Mouse (Mus musculus) MEL (cell line): ENCODE data around the gene Paics. TPM values are rescaled to one million over a fixed set of nuclear protein-coding genes. Genes with fewer than 3 reads are reported as not detected.

Experiments used
- DNase-seq: peaks from one replicate; pipeline ENCODE4 v3.0.0; 2011; ENCODE audit warnings: low read depth, low spot score
- H3K27ac ChIP-seq: 2 replicates; pipeline ENCODE4 v1.5.1; 2012; ENCODE audit warnings: low read depth, mild to moderate bottlenecking, control low read depth, low read length, moderate library complexity; ENCODE audit not compliant: control insufficient read depth
- H3K27me3 ChIP-seq, 2 experiments: fragments of 150-350 bp in 1 of 2; sonication (generic) in 1 of 2; 2 replicates each; pipeline ENCODE4 v1.6.1; 2012; ENCODE audit warnings: low read length in 2 of 2, mild to moderate bottlenecking in 2 of 2, improper control_type of control experiment in 1 of 2, moderate library complexity in 1 of 2; ENCODE audit not compliant: insufficient read depth in 2 of 2, control insufficient read depth in 1 of 2
- H3K36me3 ChIP-seq, 2 experiments: 2 replicates each; pipeline ENCODE4 v1.6.1; 2012 to 2014; ENCODE audit warnings: low read length in 2 of 2, improper control_type of control experiment in 1 of 2, inconsistent platforms in 1 of 2, mild to moderate bottlenecking in 1 of 2; ENCODE audit not compliant: insufficient read depth in 2 of 2, control insufficient read depth in 1 of 2
- H3K4me1 ChIP-seq, 2 experiments: fragments of 150-350 bp in 1 of 2; sonication (generic) in 1 of 2; 2 replicates each; pipeline ENCODE4 v1.6.1; 2012; ENCODE audit warnings: low read length in 2 of 2, improper control_type of control experiment in 1 of 2, mild to moderate bottlenecking in 1 of 2; ENCODE audit not compliant: insufficient read depth in 2 of 2, control insufficient read depth in 1 of 2
- H3K4me3 ChIP-seq, 2 experiments: fragments of 150-350 bp in 1 of 2; sonication (generic) in 1 of 2; 2 replicates each; pipeline ENCODE4 v1.5.1; 2012; ENCODE audit warnings: low read depth in 2 of 2, low read length in 2 of 2, mild to moderate bottlenecking in 2 of 2, moderate library complexity in 2 of 2, control low read depth in 1 of 2, improper control_type of control experiment in 1 of 2; ENCODE audit not compliant: control insufficient read depth in 1 of 2, insufficient read depth in 1 of 2
- H3K79me2 ChIP-seq: 2 replicates; pipeline ENCODE4 v1.6.1; 2012; ENCODE audit warnings: mild to moderate bottlenecking, low read length, moderate library complexity; ENCODE audit not compliant: control insufficient read depth, poor library complexity, insufficient read depth
- H3K9ac ChIP-seq: 2 replicates; pipeline ENCODE4 v1.6.1; 2012; ENCODE audit warnings: low read depth, mild to moderate bottlenecking, control low read depth, low read length, moderate library complexity; ENCODE audit not compliant: control insufficient read depth, poor library complexity, severe bottlenecking
- H3K9me3 ChIP-seq: fragments of 150-350 bp; sonication (generic); replicated peaks from 2 replicates; pipeline ENCODE4 v1.6.1; 2012; ENCODE audit warnings: mild to moderate bottlenecking, low read length, improper control_type of control experiment, moderate library complexity; ENCODE audit not compliant: insufficient read depth
- E2F4 ChIP-seq: IDR thresholded peaks from 2 replicates; pipeline ENCODE4 v1.6.1; 2011; ENCODE audit warnings: low read depth, low read length, improper control_type of control experiment, borderline replicate concordance
- EP300 ChIP-seq, 2 experiments: IDR thresholded peaks; 2 replicates each; pipeline ENCODE4 v1.6.1; 2011; ENCODE audit warnings: improper control_type of control experiment in 2 of 2, low read length in 2 of 2, low read depth in 1 of 2, mild to moderate bottlenecking in 1 of 2
- ETS1 ChIP-seq: IDR thresholded peaks from 2 replicates; pipeline ENCODE4 v1.6.1; 2012; ENCODE audit warnings: low read depth, mild to moderate bottlenecking, inconsistent platforms, low read length, improper control_type of control experiment, moderate library complexity
- GABPA ChIP-seq: IDR thresholded peaks from 2 replicates; pipeline ENCODE4 v1.6.1; 2012; ENCODE audit warnings: low read depth, mild to moderate bottlenecking, inconsistent platforms, low read length, improper control_type of control experiment, moderate library complexity
- KAT2A ChIP-seq: conservative IDR thresholded peaks from 2 replicates; pipeline ENCODE4 v1.6.1; 2012; ENCODE audit warnings: low read depth, low read length, improper control_type of control experiment, inconsistent platforms
- MAFK ChIP-seq: IDR thresholded peaks from 2 replicates; pipeline ENCODE4 v1.6.1; 2011; ENCODE audit warnings: low read depth, mild to moderate bottlenecking, low read length, improper control_type of control experiment, borderline replicate concordance
- MAX ChIP-seq: IDR thresholded peaks from 2 replicates; pipeline ENCODE4 v1.6.1; 2011; ENCODE audit warnings: low read length, improper control_type of control experiment
- MXI1 ChIP-seq: IDR thresholded peaks from 2 replicates; pipeline ENCODE4 v1.6.1; 2011; ENCODE audit warnings: mild to moderate bottlenecking, low read depth, low read length, improper control_type of control experiment
- NELFE ChIP-seq: IDR thresholded peaks from 2 replicates; pipeline ENCODE4 v1.6.1; 2011; ENCODE audit warnings: low read depth, low read length, improper control_type of control experiment
- POLR2AphosphoS5 ChIP-seq: IDR thresholded peaks from 2 replicates; pipeline ENCODE4 v1.6.1; 2012; ENCODE audit warnings: low read depth, borderline replicate concordance, mild to moderate bottlenecking, inconsistent platforms, low read length, moderate library complexity, mixed read lengths
- RCOR1 ChIP-seq: IDR thresholded peaks from 2 replicates; pipeline ENCODE4 v1.6.1; 2012; ENCODE audit warnings: low read depth, mild to moderate bottlenecking, inconsistent platforms, low read length, improper control_type of control experiment
- SIN3A ChIP-seq: IDR thresholded peaks from 2 replicates; pipeline ENCODE4 v1.6.1; 2012; ENCODE audit warnings: low read length, improper control_type of control experiment, inconsistent platforms
- SMC3 ChIP-seq: IDR thresholded peaks from 2 replicates; pipeline ENCODE4 v1.6.1; 2011; ENCODE audit warnings: low read depth, low read length, improper control_type of control experiment
- TAL1 ChIP-seq: IDR thresholded peaks from 2 replicates; pipeline ENCODE4 v1.6.1; 2012; ENCODE audit warnings: mild to moderate bottlenecking, inconsistent platforms, low read length, moderate library complexity, mixed read lengths
- TBP ChIP-seq: IDR thresholded peaks from 2 replicates; pipeline ENCODE4 v1.8.0; 2011; ENCODE audit warnings: low read depth, low read length, improper control_type of control experiment
- TCF12 ChIP-seq: IDR thresholded peaks from 2 replicates; pipeline ENCODE4 v1.6.1; 2014; ENCODE audit warnings: low read depth, mild to moderate bottlenecking, inconsistent platforms, low read length, improper control_type of control experiment, moderate library complexity
- USF1 ChIP-seq: IDR thresholded peaks from 2 replicates; pipeline ENCODE4 v1.6.1; 2014; ENCODE audit warnings: low read depth, mild to moderate bottlenecking, inconsistent platforms, low read length, improper control_type of control experiment, moderate library complexity
- USF2 ChIP-seq, 2 experiments: IDR thresholded peaks; 2 replicates each; pipeline ENCODE4 v1.6.1; 2011 to 2012; ENCODE audit warnings: improper control_type of control experiment in 2 of 2, low read length in 2 of 2, borderline replicate concordance in 1 of 2, inconsistent platforms in 1 of 2, low read depth in 1 of 2, mild to moderate bottlenecking in 1 of 2; ENCODE audit not compliant: insufficient read depth in 1 of 2
- ZMIZ1 ChIP-seq: IDR thresholded peaks from 2 replicates; pipeline ENCODE4 v1.6.1; 2012; ENCODE audit warnings: low read depth, mild to moderate bottlenecking, inconsistent platforms, low read length, improper control_type of control experiment, moderate library complexity
- polyA plus RNA-seq, 2 experiments: library from polyadenylated mRNA; stranded (reverse) in 1 of 2; unstranded in 1 of 2; fragments of >175 nt in 1 of 2; fragments of >200 nt in 1 of 2; gene quantifications; 2 replicates each; pipeline versions ENCODE4 v1.2.1 to v1.2.4; 2012; ENCODE audit warnings: low replicate concordance in 2 of 2, low read depth in 1 of 2; ENCODE audit not compliant: insufficient read length in 2 of 2, insufficient read depth in 1 of 2, missing spikeins in 1 of 2
- total RNA-seq: library from RNA; depleted of rRNA; stranded (reverse); fragments of 300-350 nt; gene quantifications from 2 replicates; pipeline ENCODE4 v1.2.3, GENCODE M21; 2012

Gene Paics
- total and polyA plus RNA-seq, 3 experiments, result 222 to 434 (median 266) TPM

- H3K27me3 ChIP-seq, result no peaks in the 10 kb centered on the region
- H3K9ac ChIP-seq, result no peak overlapping the region
- peaks cover 17% of the 10 kb centered on the region for H3K79me2 ChIP-seq
- H3K36me3 ChIP-seq, result peaks cover 9 to 68% of the 10 kb centered on the region in 2 experiments
- H3K4me1 ChIP-seq, result peaks cover 5 to 6% of the 10 kb centered on the region in 2 experiments
- DNase-seq, result no peak
- no peaks in the 10 kb centered on the region for H3K9me3 ChIP-seq
- H3K4me3 ChIP-seq, result no peak overlapping the region
- TF ChIP-seq USF1 (no peak), MXI1 (no peak), TBP (no peak), POLR2AphosphoS5 (no peak), GABPA (no peak)
- H3K27ac ChIP-seq, result no peak overlapping the region
These were observed 27.7 kb upstream of the Paics start for GRCm38 (mm10) chr5:76923428-76923827.

- Histone ChIP-seq H3K9ac (no peak overlapping the region), H3K36me3 (peaks cover 18 to 70% of the 10 kb centered on the region in 2 experiments), H3K79me2 (peaks cover 25% of the 10 kb centered on the region), H3K27me3 (no peaks in the 10 kb centered on the region), H3K4me1 (peaks cover 11 to 14% of the 10 kb centered on the region in 2 experiments), H3K9me3 (no peaks in the 10 kb centered on the region), H3K27ac (no peak overlapping the region), H3K4me3 (no peak overlapping the region)
- DNase-seq, result no peak
- TF ChIP-seq NELFE, result no peak
- TF ChIP-seq SMC3, result no peak
- TF ChIP-seq USF2 (IDR thresholded peaks at IDR 0.05; ENCODE audit: borderline replicate concordance in 1 of 2, insufficient read depth in 1 of 2, low read depth in 1 of 2, low read length in 2 of 2), result no peak
- TF ChIP-seq MAX, result no peak
- no peak for TF ChIP-seq USF1
- no peak for TF ChIP-seq MXI1
- no peak for TF ChIP-seq TAL1
These were observed 26.8 kb upstream of the Paics start for GRCm38 (mm10) chr5:76924296-76924695.

DNA sequence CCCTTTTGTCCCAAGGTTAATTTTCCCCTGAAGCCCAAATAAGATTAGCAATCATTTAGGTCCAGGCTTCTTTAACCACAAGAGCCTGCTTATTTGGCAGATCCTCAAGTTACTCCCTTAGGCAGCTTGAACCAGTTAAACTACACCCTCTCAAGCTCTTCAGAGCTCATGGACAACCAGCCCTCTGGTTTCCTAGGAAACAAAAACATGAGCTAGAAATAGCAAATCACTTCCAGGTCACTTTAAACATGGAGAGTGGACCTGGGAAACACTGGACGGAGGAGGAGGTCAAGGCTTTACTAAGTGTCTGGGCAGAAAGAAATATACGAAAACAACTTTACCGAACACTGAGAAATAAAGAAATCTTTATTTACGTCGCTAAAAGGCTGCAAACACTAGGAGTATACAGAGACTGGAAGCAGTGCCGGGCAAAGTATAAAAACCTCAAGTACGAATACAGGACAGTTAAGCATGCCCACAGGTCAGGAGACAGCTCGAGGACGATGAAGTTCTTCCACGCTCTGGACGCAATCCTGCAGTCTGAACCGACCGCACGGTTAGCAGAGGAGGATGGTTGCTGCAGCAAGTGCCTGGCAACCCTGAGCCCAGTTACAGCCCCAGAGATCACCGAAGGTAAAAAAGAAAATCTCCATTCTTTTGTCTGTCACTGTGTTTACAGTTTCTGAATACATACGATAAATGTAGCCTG lies 22.8 kb upstream of the Paics start:
- Histone ChIP-seq H3K9me3 (no peaks in the 10 kb centered on the region), H3K4me1 (peaks cover 19 to 21% of the 10 kb centered on the region in 2 experiments), H3K79me2 (peaks cover 34% of the 10 kb centered on the region), H3K36me3 (peaks cover 28 to 36% of the 10 kb centered on the region in 2 experiments), H3K27me3 (no peaks in the 10 kb centered on the region), H3K9ac (no peak overlapping the region), H3K4me3 (no peak overlapping the region), H3K27ac (no peak overlapping the region)
- DNase-seq, result peak; percentile 65
- TF ChIP-seq ETS1 (0 out of 2 replicates have a peak, but pooled peaks have one; percentile 27), MXI1 (0 out of 2 replicates have a peak, but pooled peaks have one; percentile 19), TAL1 (peak; percentile 40), EP300 (IDR thresholded peaks at IDR 0.05; ENCODE audit: low read depth in 1 of 2, low read length in 2 of 2) (peak; percentile 64 to 71), NELFE (no peak), POLR2AphosphoS5 (no peak), MAFK (no peak), TCF12 (peak; percentile 49; the same call in 1 of the 2 replicates), KAT2A (no peak), RCOR1 (no peak), E2F4 (0 out of 2 replicates have a peak, but pooled peaks have one; percentile 20), SIN3A (0 out of 2 replicates have a peak, but pooled peaks have one; percentile 36), ZMIZ1 (no peak)
